Mouse (Mus musculus) c-Kit-positive CD71-negative TER-119-negative erythroid progenitor cells, embryonic 14.5 days (primary cell): Measurements from ENCODE around the gene Dok3.

Source experiments
- DNase-seq: peaks from one replicate; pipeline ENCODE4 v3.0.0-alpha.2; 2013; ENCODE audit warnings: low read depth

Gene Dok3

DNA sequence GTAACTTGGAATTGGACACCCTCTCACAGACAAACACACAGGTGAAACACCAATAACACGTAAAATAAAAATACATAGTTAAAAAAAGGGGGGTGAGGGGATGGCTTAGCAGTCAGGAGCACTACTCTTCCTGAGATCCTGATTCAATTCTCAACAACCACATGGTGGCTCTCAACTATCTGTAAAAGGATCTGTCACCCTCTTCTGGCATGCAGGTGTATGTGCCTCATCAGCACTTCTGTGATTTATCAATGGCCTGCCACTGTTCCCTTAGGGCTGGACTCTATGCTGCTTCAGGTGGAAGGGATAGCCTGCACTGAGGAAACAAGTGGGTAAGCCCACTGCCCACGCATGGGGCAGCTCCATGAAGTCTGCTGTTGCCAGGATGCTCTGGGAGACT lies 11.8 kb upstream of the Dok3 start:
- no peak for DNase-seq

DNA sequence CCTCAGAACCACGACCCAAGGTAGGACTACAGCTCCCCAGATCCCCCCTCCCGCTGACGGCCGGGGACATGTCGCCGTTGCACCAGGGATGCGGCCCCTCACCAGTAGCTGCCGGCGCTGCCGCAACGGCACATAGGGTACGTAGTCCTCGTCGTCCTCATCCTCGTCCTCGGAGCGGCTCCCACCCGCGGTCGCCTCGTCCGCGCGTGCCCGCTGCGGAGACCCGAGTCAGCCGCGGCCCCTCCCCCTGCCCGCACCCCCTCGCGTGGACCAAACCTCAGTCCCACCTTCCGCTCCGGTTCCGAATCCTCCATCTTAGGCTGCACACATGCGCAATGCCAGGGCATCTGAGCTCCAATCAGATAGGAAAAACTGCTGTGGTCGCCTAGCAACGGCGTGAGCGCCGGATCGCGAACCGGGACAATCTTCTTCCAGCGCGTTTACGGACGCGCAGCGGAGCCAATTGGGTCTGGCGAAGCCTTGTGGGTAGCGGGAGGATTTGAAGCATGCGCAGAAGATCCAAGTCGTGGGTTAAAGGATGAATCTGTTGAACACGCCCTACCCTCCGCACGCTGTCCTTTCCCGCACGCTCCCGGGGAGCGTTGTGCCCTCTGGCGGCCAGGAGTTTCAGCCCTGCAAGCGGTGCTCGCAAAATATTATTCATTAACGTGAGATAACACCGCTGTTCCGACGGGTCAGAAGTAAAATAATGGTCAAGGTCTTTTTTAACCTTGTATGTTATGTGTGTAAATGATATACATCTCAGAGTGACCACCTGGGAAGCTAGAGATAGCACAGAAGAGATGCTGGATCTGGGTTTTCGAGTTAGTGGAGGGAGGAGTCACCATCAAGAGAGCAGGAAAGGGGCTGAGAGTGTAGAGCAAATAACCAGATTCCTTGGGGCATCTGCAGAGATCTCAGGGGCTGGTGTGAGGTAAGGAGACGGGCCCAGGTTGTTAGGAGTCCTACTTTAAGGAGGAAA lies 7.4 kb upstream of the Dok3 start, which contains the start of gene Ddx41:
Ddx41 (minus strand) TSS at position 465 of the 982 bp plus-strand sequence.
- peak; percentile 99 for DNase-seq

DNA sequence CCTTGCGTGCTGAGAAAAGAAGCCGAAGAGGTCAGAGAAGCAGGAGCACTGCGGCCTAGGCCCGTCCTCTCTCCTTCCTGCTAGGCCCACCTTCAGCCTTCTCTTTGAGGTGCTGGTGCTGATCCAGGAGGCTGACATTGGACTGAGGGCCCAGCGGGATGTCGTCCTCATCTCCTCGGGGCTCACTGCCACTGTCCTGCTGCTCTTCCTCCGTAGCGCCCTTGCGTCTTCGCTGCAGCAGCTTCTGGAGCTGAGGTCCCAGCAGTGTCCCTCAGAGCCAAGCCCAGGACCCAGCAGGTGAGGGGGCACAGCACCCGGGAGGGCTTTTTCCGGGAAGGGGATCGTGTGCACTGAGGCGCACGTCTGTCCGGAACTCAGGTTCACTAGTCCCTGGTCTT lies 6.7 kb upstream of the Dok3 start:
- DNase-seq: no peak

DNA sequence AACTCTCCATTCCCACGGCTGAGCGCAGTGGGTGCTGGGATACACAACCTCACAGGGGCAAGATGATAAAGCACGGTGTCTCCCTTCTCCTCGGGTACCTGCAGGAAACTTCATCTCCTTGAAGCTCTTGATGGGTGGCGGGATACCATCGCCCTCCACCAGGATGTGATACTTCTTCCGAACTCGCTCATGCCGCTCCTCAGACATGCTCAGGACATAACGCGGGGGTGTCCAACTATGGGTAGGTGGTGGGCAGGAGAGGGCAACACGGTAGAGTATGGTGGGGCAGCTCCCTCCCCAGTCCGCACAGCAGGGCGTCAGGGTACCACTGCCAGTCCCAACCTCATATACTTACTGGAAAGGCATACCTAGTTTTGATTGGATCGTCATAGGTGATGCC lies 6.1 kb upstream of the Dok3 start:
- no peak for DNase-seq

DNA sequence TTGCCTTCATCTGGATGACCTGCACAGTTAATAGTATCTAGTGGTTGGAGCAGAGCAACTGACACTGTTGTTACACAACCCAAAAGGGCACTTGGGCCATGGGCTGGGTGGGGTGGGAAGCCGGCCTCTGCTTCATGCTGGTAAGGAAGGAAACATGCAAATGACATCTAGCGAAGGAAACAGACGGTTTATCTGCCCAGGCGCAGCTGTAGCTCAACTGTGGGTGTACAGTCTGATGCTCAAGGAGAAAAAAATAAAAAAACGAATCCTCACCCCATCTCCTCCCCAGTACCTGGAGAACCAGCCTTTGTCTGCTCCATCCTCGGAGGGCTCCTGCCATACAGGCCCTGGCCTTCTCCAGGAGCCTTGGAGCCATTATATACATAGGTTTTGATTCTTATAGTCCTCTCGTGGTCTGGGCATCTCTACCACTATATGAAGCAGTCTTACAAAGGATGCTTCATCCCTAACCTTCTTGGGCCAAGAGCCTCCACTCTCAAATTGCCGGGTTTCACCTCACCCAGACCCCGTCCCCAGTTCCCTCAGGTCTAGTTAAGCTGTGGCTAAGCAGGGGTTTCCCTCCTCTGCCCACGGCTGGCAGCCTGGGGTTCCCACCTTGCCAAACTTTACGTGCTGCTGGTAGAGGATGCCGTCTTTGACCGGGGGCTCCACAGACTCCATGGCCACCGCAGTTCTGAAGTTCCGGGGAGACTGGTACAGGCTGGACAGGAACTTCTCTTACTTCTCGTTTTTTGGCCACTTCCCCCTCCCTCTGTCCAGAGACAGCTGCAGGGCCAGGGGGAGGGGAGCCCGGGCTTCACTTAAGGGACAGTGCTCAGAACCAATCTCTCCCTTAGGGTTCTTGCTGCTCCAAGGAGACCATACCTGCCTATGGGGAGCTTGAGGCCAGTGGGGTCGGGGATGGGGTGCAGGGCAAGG lies 993 bp downstream of the Dok3 start:
- DNase-seq: no peak

DNA sequence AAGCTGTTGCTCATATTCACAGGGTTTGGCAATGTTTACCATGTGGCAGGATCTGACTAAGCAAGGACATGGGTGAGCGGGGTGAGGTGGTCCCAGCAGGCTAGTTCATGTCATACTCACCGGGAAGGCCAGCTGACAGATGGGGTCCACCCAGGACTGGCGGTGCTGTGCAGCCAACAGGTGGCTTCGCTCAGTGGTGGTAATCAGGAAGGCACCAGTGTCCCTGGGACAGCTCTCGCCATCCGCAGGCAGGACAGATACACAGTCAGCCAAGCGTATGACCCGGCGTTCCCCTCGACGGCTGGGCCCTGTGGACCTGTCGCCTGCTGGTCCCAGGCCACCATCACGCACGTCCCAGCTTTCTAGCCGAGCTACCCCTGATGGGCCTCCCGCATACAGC lies 1.9 kb downstream of the Dok3 start:
- DNase-seq: no peak

DNA sequence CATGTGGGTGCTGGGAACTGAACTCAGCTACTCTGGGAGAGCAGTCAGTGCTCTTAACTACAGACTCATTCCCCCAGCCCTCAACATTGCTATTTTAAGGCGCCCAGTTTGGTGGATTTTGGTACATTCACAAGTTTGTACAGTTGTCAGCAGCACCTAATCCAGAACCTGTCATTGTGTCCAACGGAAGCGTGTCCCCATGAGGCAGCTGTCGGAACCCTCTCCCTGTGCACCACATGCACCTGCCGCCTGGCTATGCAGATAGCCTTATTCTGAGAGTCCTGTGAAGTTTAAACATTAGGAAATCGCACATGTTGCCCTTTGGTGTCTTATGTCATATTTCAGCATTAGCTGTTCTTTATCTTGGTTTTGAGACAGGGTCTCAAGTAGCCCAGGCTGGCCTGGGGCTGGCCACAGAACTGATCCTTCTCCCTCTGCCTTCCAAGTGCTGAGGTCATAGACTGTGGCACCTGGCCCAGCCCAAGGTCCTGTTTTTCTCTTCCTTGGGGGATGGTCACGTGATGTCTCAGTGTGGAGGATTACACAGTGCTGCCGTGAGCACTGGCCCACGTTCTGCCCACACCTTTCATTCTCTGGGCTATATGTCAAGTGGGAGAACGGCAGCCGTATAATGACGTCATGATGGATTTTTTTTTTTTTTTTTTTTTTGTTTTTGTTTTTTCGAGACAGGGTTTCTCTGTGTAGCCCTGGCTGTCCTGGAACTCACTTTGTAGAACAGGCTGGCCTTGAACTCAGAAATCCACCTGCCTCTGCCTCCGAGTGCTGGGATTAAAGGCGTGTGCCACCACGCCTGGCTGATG lies 3.2 kb downstream of the Dok3 start:
- no peak for DNase-seq

DNA sequence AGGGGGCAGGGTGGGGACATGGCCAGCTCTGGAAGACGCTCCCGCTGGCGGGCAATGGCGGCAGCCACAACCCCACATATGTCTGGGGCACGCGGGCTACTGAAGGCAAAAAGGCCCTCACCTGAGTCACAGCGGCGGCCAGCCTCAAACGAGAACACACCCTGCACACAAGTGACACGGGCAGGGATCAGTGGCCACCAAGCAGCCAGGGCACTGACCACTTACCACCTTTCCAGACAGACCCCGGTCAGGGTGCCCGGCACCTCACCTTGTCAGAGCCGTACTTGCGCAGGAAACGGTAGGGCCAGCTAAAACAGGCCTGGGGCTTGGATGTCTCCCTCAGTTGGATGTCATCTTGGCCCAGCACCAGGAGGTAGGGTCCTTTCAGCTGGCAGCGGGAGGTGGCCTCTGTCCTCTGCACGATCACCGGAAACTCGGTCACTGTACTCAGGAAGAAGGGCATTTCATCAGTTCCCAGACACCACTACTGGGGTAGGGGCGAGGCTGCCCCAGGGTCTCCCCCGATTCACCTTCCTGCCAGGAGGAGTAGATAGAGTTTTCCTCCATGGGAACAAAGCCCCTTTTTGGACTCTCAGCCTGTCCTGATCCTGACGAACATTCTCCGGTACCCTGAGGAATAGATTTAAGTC lies 5.0 kb downstream of the Dok3 start:
- no peak for DNase-seq

DNA sequence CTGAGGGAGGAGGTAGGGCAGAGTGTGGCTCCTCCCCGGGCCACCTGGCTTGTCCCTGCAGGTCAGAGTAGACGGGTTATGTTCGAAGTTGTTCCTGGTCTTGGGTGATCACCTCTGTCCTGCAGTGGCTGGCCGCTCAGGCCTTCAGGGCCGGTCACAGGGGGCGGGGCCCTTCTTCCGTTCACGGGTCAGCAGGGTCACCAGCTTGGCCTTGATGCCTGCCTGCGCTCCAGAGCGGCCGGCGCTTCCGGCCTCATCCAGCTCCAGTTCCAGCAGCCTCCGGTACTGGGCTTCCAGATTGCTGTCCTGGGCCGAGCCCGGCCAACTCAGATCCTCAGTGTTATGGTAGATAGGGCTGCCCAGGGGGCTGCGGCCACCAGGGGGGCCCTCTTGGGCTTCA lies 5.8 kb downstream of the Dok3 start:
- no peak for DNase-seq

DNA sequence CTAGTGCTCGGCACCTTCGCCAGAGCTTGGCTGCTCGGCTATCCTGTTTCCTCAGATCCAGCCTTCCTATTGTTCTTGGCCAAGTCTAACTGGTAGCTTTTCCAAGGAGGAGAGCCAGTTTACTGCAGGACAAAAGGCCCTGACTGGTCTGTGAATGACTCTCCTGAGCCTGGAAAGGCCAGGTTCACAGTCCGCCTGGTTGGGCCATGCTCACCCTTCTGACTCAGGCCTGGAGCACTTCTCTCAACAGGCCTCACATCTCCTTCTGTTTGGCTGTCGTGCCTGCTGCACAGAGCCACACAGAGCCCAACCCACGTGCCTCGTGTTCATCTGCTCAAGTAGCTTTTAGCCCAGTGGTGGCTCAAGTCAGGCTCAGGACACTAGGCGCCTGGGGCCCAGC lies 6.4 kb downstream of the Dok3 start:
- DNase-seq: no peak

DNA sequence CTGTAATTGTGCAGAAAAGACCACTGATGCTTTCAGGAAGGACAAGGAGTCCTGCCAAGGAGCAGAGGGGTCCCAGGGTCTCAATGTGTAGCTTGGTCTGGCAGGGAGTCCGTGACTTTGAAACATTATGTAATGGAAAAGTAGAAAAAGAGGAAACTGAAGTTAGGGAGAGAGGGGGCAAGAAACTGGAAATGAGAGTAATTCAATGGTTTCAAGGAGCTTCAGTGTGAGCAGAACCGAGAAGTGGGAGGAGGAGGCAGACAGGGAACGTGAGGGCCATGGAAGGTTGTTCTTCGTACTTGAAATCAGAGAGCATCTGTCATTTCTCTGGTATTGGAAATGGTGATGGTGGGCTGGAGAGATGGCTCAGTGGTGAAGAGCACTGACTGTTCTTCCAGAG lies 9.5 kb downstream of the Dok3 start:
- DNase-seq: no peak

DNA sequence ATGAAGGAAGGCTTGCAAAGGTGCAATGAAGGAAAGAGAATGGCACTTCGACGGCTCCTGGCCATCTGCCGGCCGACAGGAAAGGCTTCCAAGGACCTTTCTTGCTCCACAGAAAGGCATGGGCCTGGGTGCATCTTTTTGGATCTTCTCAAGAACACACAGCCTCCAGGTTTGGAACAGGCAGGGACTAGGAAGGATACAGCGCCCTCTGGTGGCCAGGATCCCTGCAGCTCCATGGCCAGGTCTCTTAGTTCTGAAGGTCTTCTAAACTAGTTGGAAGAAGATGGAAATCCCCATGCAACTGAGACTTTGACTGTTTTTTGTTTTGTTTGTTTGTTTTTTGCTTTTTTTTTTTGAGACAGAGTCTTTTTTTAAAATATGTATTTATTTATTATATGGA lies 12.1 kb downstream of the Dok3 start:
- peak; percentile 83 for DNase-seq

DNA sequence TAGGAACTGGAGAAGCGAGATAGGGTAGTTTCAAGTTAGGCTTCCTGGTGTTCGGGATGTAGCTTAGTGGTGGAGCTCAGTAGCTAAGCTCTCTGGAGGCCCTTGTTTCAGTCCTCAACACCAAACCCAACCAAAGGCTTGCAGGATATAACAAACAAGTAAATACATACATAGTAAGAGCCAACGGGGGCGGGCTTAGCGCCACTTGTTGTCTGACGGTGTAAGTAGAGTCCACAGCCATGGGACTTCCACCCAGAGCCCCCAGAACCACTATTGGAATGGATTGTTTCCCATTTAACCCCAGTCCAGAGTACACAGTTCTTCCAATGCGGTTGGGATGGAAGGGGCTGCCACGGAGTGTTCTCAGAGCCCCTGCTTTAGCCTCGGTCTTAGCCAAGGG lies 15.3 kb downstream of the Dok3 start:
- no peak for DNase-seq

DNA sequence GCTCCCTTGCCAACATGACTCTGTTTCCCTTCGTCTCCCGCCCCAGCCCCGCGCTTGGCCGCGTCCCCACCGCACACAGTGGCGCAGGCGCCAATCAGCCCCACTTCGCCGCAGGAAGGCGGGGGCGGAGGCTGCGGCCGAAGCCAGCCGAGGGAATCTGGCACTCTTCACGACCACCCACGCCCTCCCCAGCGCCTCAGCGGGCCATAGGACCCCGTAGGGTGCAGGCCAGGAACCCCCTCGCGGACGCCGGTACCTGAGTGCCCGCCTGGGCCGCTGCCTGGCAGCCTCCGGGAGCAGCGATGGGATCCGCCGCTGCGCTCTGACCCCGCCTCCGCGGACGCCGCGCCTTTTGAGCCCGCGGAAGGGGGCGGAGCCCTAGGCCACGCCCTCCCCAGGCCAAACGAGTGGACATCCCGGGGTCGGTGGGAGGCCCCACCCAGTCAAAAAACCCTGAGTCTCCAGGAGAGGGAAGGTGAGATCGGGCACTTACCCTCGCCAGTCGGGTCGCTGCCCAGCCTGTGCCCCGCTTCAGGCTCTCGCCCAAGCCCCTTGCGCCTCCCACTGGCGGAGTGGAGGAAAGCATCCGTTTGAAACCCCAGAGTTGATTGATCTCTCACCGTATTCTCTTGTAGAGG lies 15.9 kb downstream of the Dok3 start, which contains the start of gene Pdlim7:
Pdlim7 (minus strand) TSS at position 566 of the 638 bp plus-strand sequence.
- DNase-seq: peak; percentile 62

DNA sequence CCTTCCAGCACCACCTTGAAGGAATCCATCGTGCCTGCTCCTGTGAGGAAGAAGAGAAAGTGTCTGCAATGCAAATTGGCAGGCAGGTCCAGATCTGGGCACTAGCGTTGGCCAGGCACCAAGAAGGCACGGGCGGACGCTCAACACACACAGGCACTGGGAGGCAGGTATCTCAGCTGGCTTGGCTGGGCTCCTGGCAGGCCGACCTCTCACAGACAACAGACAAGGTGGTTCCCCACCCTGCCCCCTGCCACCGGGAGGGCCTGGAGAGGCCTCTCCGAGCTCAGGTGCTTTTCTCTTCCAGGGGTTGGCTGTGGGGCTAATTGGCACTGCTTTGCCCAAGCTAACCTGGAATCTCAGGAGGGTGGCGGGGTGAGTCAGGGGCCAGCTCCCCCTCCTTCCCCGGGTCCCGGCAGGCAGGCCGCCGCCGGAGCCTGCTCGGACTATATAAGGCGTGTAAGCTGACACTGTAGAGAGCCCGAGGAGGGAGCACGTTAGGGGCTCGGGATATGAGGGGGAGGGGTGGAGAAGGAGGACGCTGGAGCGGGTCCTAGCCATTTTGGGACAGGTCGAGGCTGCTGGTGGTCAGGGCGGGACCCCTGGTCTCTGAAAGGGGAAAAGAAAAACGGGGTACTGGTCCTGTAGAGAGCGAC lies 16.6 kb downstream of the Dok3 start:
- DNase-seq: no peak

DNA sequence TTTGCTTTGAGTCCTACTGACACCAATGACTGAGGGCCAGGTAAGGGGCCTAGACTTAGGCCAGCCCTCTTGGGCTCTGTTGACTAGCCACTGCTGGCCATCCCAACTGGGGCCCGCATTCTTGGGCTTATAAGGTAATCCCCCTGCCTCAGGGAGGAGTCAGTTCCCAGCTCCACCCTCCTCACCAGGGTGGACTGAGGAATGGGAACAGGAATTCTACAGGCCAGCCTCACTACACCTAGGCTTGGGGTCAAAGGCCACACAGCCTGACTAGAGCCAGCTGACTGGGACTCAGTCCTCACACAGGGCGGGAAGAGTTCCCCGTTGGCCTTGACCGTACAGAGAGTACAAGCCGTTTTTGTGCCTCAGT lies 17.6 kb downstream of the Dok3 start:
- no peak for DNase-seq

DNA sequence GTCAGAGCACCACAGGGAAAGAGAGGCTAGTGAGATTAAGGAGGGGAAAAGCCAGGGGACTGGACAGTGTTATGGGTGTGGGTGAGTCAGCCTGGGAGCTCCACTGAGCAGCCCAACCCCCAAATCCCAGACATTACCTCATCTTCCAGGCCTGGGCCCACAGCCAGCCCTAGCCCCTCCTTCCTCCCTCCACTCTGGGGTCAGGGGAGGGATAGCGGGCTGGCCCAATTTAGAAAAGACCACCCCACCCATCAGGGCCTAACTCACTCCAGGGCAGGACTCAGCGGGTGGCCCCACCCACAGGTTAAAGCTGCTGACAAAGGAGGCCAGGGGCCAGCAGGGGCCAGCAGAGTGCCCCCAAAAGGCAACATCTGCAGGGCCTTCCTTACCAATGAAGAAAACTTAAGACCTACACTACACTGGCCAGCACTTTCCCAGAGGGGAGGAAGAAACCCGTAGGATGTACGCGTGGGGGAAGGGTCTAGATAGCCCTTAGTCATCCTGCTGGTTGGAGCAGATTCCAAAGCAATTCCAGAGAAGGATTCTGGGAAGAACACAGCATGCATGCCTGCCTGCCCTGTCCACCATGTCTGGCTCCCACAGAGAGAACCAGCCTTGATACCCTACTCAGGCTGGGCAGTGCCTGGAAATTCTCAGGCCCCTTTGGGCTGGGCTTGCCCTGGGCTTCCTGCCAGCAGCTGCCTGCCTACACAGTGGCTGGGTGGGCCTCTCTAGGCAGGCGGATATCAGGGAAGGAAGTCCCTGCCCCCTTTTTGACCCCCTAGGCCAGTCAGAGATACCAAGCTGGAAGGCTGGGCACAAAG lies 18.2 kb downstream of the Dok3 start:
- DNase-seq: peak; percentile 69

DNA sequence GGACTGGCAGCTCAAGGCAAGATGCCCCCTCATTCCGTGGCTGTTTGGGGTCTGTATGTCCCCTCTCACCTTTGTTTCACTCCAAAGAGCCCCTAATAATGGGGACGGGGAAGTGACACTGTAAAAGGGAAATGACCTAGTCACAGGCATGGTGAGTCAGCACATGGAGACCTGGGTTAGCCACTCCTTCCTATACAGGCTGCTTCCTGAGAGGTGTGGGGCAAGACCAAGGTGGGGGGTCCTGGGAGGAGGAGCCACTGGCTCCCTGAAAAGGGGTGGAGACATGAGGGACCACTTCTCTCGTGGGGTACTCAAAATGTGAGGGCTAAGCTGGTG lies 18.8 kb downstream of the Dok3 start:
- DNase-seq: peak; percentile 56

DNA sequence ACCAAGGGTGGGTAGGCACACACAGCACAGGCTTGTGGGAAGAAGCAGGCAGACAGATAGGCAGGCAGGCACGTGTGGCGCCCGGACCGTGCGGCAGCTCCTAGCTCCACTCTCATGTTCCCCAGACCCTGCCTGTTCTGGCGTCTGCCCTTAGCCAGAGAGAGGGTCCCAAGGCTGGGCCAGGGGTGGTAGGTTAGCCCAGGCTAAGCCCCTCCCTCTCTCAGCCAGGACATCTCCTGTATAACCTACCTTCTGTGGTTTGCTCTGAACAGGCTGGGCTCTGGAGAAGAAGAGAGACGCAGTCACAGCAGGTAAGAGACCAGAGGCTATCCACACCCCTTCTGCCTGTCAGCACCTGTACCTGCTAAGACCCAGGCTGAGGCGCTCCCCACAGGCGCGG lies 20.6 kb downstream of the Dok3 start:
- no peak for DNase-seq

DNA sequence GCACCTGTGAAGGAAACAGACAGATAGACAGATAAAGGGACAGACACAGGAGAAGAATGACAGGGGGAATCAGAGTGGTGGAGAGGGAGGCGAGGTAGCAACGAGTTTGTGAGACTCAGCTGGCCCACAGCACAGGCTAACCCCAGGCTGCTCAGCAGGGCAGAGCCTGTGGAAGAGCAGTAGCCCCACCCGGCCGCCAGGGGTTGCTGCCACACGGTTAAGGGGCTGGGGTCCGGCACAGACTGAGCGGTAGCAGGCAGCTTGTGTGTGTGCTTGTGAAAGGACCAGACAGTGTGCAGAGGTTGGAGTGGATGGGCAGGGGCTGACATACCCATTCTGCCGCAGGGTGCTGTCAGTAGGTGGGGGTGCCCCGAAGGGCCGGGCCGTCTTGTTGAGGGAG lies 21.2 kb downstream of the Dok3 start:
- no peak for DNase-seq
